Comparison of ENCODE assay signal across 8 mouse cellular contexts in genomic region chr4:115902816-115903215, GRCm38 (mm10). TPM values are rescaled to one million over a fixed set of nuclear protein-coding genes. Genes with fewer than 3 reads are reported as not detected.
A peak's percentile ranks its signal among the peaks of the same experiment; 100 is the strongest.
DNase-seq lines count a peak whose midpoint lies in the region; ATAC-seq and TF ChIP-seq lines count a peak whose summit lies in the region.

No protein-coding gene starts in this region.

- H3K4me1 ChIP-seq in liver, adult 2 months (ENCODE audit: control insufficient read depth, insufficient read depth, low read length), result peaks cover 5% of the 10 kb centered on the region; the same call in 1 of the 2 replicates
- H3K4me1 ChIP-seq in liver, embryonic 11.5 days (replicated peaks; ENCODE audit: control insufficient read depth, insufficient read depth, low read length), result peaks cover 2% of the 10 kb centered on the region; the same call in 1 of the 2 replicates
- H3K4me1 ChIP-seq in hindbrain, embryonic 16.5 days (ENCODE audit: control insufficient read depth, insufficient read depth, low read depth, low read length), result peaks cover 13% of the 10 kb centered on the region

- no peak overlapping the region for H3K27ac ChIP-seq in liver, adult 2 months (replicated peaks; ENCODE audit: insufficient read depth, low read depth, low read length)
- no peak overlapping the region for H3K27ac ChIP-seq in liver, embryonic 11.5 days (ENCODE audit: low read depth, low read length)
- no peak overlapping the region for H3K27ac ChIP-seq in hindbrain, embryonic 16.5 days (ENCODE audit: low read depth, low read length)

- H3K79me2 ChIP-seq in liver, adult 2 months (ENCODE audit: control insufficient read depth, insufficient read depth, low read length), result no peaks in the 10 kb centered on the region

- H3K9ac ChIP-seq in liver, adult 2 months (ENCODE audit: low read depth, low read length), result no peak overlapping the region
- no peak overlapping the region for H3K9ac ChIP-seq in liver, embryonic 11.5 days (ENCODE audit: low read depth, low read length)
- no peak overlapping the region for H3K9ac ChIP-seq in hindbrain, embryonic 16.5 days (ENCODE audit: low read depth, low read length)

- intact Hi-C loops in left cerebral cortex, postnatal 25 days (cut with DNase I), result loop anchor here (1.0 to 10.0 kb wide), 4 partner anchors 50 to 171 kb away; no protein-coding TSS in a partner anchor

- peaks cover 8% of the 10 kb centered on the region for H3K27me3 ChIP-seq in liver, adult 2 months (ENCODE audit: control insufficient read depth, insufficient read depth, low read length)
- peaks cover 64% of the 10 kb centered on the region for H3K27me3 ChIP-seq in liver, embryonic 11.5 days (replicated peaks; ENCODE audit: control insufficient read depth, insufficient read depth, low read length)
- H3K27me3 ChIP-seq in hindbrain, embryonic 16.5 days (replicated peaks; ENCODE audit: control insufficient read depth, insufficient read depth, low read length), result peaks cover 45% of the 10 kb centered on the region

- peak; percentile 52; the same call in 1 of the 2 replicates for TF ChIP-seq CTCF in liver, adult 2 months (IDR thresholded peaks at IDR 0.05; ENCODE audit: low read depth, low read length)

- DNase-seq in liver, adult 2 months (ENCODE audit: extremely low read depth, low read depth, low spot score), result peak; percentile 55
- DNase-seq in liver, embryonic 11.5 days (ENCODE audit: low spot score), result no peak
- DNase-seq in brain, embryonic 18.5 days (ENCODE audit: low read depth, low spot score), result peak; percentile 60
- DNase-seq in left cerebral cortex, postnatal 25 days (ENCODE audit: low spot score in 2 of 2), result peak; percentile 81 to 89
- DNase-seq in ovary, postnatal 10 days (ENCODE audit: low spot score), result peak; percentile 60
- DNase-seq in thymus, postnatal 0 days (ENCODE audit: low spot score), result peak; percentile 56

- H3K36me3 ChIP-seq in liver, adult 2 months (ENCODE audit: control insufficient read depth, insufficient read depth, low read length), result no peaks in the 10 kb centered on the region
- H3K36me3 ChIP-seq in liver, embryonic 11.5 days (ENCODE audit: control insufficient read depth, insufficient read depth, low read length), result no peaks in the 10 kb centered on the region
- H3K36me3 ChIP-seq in hindbrain, embryonic 16.5 days (ENCODE audit: control insufficient read depth, insufficient read depth, low read length), result no peaks in the 10 kb centered on the region

- no peak for TF ChIP-seq POLR2A in liver, adult 2 months (IDR thresholded peaks at IDR 0.05; ENCODE audit: extremely low read depth, insufficient read depth, low read length)

- 19% methylated on average over 5 of the region's 5 CpGs for WGBS in liver, adult 2 months
- WGBS in liver, embryonic 11.5 days, result 21% methylated on average over 5 of the region's 5 CpGs
- 22% methylated on average over 5 of the region's 5 CpGs for WGBS in hindbrain, embryonic 16.5 days

- no peak for ATAC-seq in liver, embryonic 11.5 days (replicated peaks; ENCODE audit: low FRiP score)
- ATAC-seq in erythroid progenitor cell, adult 5-6 weeks (replicated peaks; ENCODE audit: low FRiP score, poor library complexity, severe bottlenecking), result peak; percentile 68
- ATAC-seq in hindbrain, embryonic 16.5 days, result peak; percentile 12; the same call in 1 of the 2 replicates

- no peak overlapping the region for H3K4me2 ChIP-seq in liver, embryonic 11.5 days
- no peak overlapping the region for H3K4me2 ChIP-seq in hindbrain, embryonic 16.5 days (ENCODE audit: low read length)

- H3K4me3 ChIP-seq in liver, adult 2 months (ENCODE audit: insufficient read depth, low read depth, low read length), result no peak overlapping the region
- no peak overlapping the region for H3K4me3 ChIP-seq in liver, embryonic 11.5 days (ENCODE audit: low read depth, low read length)
- no peak overlapping the region for H3K4me3 ChIP-seq in hindbrain, embryonic 16.5 days (ENCODE audit: low read length)

- no peaks in the 10 kb centered on the region for H3K9me3 ChIP-seq in liver, embryonic 11.5 days (ENCODE audit: control insufficient read depth, low read length)
- no peaks in the 10 kb centered on the region for H3K9me3 ChIP-seq in hindbrain, embryonic 16.5 days (ENCODE audit: control insufficient read depth, low read length)

RNA-seq across cellular contexts. Expression of gene 6430628N08Rik, which starts 12.4 kb away (rescaled TPM):
- not detected in 2 replicates for total RNA-seq in liver, adult 2 months (2014; rRNA removed)
- polyA plus RNA-seq in liver, adult 2 months (2012; rRNA removed), result not detected in 2 replicates
- polyA plus RNA-seq in liver, embryonic 11.5 days (2014; fragmentation: Nextera tagmentation; extraction: Ambion mirVana), result not detected in 2 replicates
- not detected in 2 replicates for total RNA-seq in erythroid progenitor cell, adult 5-6 weeks (2015; ENCODE audit: low replicate concordance)
- not detected in 2 replicates for total RNA-seq in erythroid progenitor cell, adult 5-6 weeks (2017; ENCODE audit: low replicate concordance)
- polyA plus RNA-seq in hindbrain, embryonic 16.5 days (2015; fragmentation: Nextera tagmentation; extraction: Ambion mirVana), result 0.41 and 0.44 TPM in 2 replicates
- under 1 TPM; 0.27 to 0.37 TPM for total RNA-seq in left cerebral cortex, postnatal 25 days (2021)
- polyA plus RNA-seq in thymus, postnatal 0 days (2015; fragmentation: Nextera tagmentation; extraction: Ambion mirVana), result not detected in 2 replicates

RNA-seq across cellular contexts. Expression of gene Kncn, which starts 18.6 kb away (rescaled TPM):
- not detected in 2 replicates for total RNA-seq in liver, adult 2 months (2014; rRNA removed)
- polyA plus RNA-seq in liver, adult 2 months (2012; rRNA removed), result not detected in 2 replicates
- not detected in 2 replicates for polyA plus RNA-seq in liver, embryonic 11.5 days (2014; fragmentation: Nextera tagmentation; extraction: Ambion mirVana)
- not detected in 2 replicates for total RNA-seq in erythroid progenitor cell, adult 5-6 weeks (2015; ENCODE audit: low replicate concordance)
- total RNA-seq in erythroid progenitor cell, adult 5-6 weeks (2017; ENCODE audit: low replicate concordance), result not detected in 2 replicates
- polyA plus RNA-seq in hindbrain, embryonic 16.5 days (2015; fragmentation: Nextera tagmentation; extraction: Ambion mirVana), result 0.45 TPM in 1 of 2 replicates, not detected in the other
- under 1 TPM; 0.21 to 0.23 TPM for total RNA-seq in left cerebral cortex, postnatal 25 days (2021)
- polyA plus RNA-seq in thymus, postnatal 0 days (2015; fragmentation: Nextera tagmentation; extraction: Ambion mirVana), result not detected in 2 replicates

RNA-seq across cellular contexts. Expression of gene Dmbx1, which starts 36.9 kb away (rescaled TPM):
- not detected in 2 replicates for total RNA-seq in liver, adult 2 months (2014; rRNA removed)
- not detected in 2 replicates for polyA plus RNA-seq in liver, adult 2 months (2012; rRNA removed)
- polyA plus RNA-seq in liver, embryonic 11.5 days (2014; fragmentation: Nextera tagmentation; extraction: Ambion mirVana), result not detected in 2 replicates
- total RNA-seq in erythroid progenitor cell, adult 5-6 weeks (2015; ENCODE audit: low replicate concordance), result not detected in 2 replicates
- total RNA-seq in erythroid progenitor cell, adult 5-6 weeks (2017; ENCODE audit: low replicate concordance), result not detected in 2 replicates
- 5.8 and 6.8 TPM in 2 replicates for polyA plus RNA-seq in hindbrain, embryonic 16.5 days (2015; fragmentation: Nextera tagmentation; extraction: Ambion mirVana)
- total RNA-seq in left cerebral cortex, postnatal 25 days (2021), result not detected
- polyA plus RNA-seq in thymus, postnatal 0 days (2015; fragmentation: Nextera tagmentation; extraction: Ambion mirVana), result 0.04 and 0.05 TPM in 2 replicates
